Mouse (Mus musculus): ENCODE results near the gene Ctnna3.
A peak's percentile ranks its signal among the peaks of the same experiment; 100 is the strongest.

DNA sequence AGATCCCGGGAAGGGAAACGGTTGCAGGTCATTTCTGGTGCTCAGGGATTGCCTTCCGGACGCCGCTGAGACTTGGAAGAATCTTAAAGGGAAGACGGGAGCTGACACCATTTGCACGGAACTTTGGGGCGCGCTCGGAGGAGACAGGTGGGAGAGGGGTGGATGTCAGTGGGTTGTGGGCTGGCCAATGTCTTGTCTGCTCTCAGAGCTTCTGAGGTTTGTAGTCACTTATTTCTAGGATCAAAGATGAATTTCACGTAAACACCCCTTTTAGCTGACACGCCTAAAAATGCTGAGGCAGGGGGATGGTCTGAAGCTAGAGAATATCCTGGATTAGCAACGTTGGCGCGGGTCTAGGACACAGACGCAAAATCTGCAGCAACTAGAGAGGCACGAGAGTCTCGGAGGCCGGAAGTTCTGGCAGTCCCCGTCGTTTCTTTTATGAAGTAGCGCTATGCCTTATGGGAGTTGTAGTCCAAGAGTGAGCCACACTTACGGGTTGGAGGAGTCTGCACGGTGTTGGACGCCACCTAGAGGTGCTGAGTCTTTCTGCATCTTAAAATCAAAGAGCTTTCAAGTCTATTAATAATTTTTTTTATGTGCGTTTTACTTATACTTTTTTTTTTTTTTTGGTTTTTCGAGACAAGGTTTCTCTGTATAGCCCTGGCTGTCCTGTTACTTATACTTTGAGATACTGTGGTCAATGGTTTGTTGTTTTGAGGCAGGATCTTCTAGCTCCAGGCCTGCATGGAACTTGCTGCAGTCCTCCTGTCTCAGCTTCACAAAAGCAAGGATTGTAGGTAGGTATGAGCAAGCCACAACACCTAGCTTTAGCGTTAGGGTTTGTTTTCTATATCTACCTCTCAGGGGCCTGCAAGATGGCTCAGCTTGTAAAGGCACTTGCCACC is 47.3 kb upstream of the Ctnna3 start, which contains the start of gene Dnajc12:
- TF ChIP-seq POLR2A (IDR thresholded peaks at IDR 0.05; ENCODE audit: extremely low read depth, insufficient read depth, low read length) (peak; percentile 99), CTCF (IDR thresholded peaks at IDR 0.05; ENCODE audit: extremely low read depth, insufficient read depth, low read length) (peak; percentile 89)
